Mouse (Mus musculus) spleen, adult 2 months (tissue): Measurements from ENCODE around the gene Wdr70. TPM values are rescaled to one million over a fixed set of nuclear protein-coding genes. Genes with fewer than 3 reads are reported as not detected.

Source experiments
- DNase-seq, 2 experiments: peaks; one replicate each; pipeline versions ENCODE4 v3.0.0 to v3.0.0-alpha.2; 2012 to 2021; ENCODE audit warnings: low spot score in 2 of 2, low read depth in 1 of 2
- H3K27ac ChIP-seq: fragments of 200-500 bp; 2 replicates; pipeline ENCODE4 v1.5.1; 2012; ENCODE audit warnings: low read length, inconsistent platforms; ENCODE audit not compliant: insufficient read depth
- H3K27me3 ChIP-seq: fragments of 200-500 bp; 2 replicates; pipeline ENCODE4 v1.6.1; 2012; ENCODE audit warnings: mild to moderate bottlenecking, moderate library complexity, low read length, inconsistent platforms; ENCODE audit not compliant: control insufficient read depth, insufficient read depth
- H3K36me3 ChIP-seq: fragments of 200-500 bp; 2 replicates; pipeline ENCODE4 v1.6.1; 2012; ENCODE audit warnings: mild to moderate bottlenecking, low read length, inconsistent platforms; ENCODE audit not compliant: control insufficient read depth, insufficient read depth
- H3K4me1 ChIP-seq: fragments of 200-500 bp; 2 replicates; pipeline ENCODE4 v1.6.1; 2011; ENCODE audit warnings: inconsistent platforms; ENCODE audit not compliant: control insufficient read depth, insufficient read depth, insufficient read length
- H3K4me3 ChIP-seq: fragments of 200-500 bp; 2 replicates; pipeline ENCODE4 v1.5.1; 2011; ENCODE audit warnings: mild to moderate bottlenecking, inconsistent platforms; ENCODE audit not compliant: insufficient read depth, insufficient read length; ENCODE audit errors: extremely low read depth
- CTCF ChIP-seq: fragments of 200-500 bp; IDR thresholded peaks from 2 replicates; pipeline ENCODE4 v1.5.1; 2011; ENCODE audit warnings: mild to moderate bottlenecking, inconsistent platforms; ENCODE audit not compliant: insufficient read depth, insufficient read length, insufficient replicate concordance; ENCODE audit errors: extremely low read depth
- POLR2A ChIP-seq: fragments of 200-500 bp; IDR thresholded peaks from 2 replicates; pipeline ENCODE4 v1.6.1; 2011; ENCODE audit warnings: low read depth, low read length, inconsistent platforms
- WGBS: fragments of 180-500 bp; shearing (Covaris S2); methylation state at CpG from one replicate; pipeline ENCODE4 v1.1.7; 2018; 5-methylcytosine and 5-hydroxymethylcytosine counted together
- polyA plus RNA-seq: library from polyadenylated mRNA; depleted of rRNA; stranded (reverse); fragments of >200 nt; gene quantifications from 2 replicates; pipeline ENCODE4 v1.2.3, GENCODE M21; 2012; rRNA removed

Wdr70 gene
- 6.6 and 6.8 TPM in 2 replicates for polyA plus RNA-seq

DNA sequence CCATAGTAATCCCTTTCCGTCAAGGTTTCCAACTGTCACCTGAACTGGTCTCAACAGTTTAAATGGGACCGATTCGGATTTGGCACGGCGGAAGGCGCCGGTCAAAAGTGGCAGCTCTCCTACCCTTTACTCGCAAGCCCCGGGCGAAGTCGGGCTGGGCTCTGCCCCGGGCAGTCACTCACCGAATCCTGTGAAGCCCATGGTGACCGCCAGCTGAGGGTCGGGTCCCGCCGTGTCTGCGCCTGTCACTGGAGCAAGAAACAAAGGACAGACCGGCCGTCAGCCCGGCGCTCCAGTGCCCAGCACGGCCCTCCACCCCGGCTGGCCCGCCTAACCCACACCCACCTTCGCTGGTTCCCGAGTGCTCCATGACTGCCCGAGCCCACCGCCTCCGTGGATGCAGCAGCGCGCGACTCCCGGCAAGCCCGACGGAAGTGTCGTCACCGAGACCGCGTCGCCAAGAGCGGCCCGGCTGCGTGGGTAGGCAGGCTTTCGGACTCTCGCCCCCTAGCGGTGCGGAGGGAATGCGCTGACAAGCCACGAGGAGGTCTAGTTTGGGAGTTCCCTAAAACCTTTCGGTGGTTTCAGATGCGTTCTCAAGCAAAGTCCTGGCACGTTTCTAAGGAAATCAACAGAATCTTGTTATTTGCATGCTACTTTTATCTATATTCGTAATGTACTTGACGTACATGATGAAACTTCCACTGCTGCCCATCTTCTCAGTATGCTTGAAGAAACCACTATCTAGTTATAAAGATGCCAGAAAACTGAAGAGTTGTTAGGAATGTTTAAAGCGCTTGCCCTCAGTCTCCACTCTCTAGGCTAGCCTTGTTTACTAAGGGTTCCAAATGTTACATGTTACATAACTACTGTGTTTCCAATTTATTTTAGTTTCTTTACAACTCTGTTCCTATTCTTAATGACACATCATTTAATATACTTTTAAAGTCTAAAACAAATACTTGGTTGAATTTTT lies at the start of gene Wdr70:
Gene Wdr70, minus strand, starts transcription at position 436 of the 976 bp plus-strand sequence.
- peak within 1 kb of the TSS; percentile 52; the same call in 1 of the 2 replicates for H3K27ac ChIP-seq
- peak; percentile 90 to 96 for DNase-seq
- H3K36me3 ChIP-seq = no peaks in the 10 kb centered on the region
- H3K4me3 ChIP-seq = peak within 1 kb of the TSS; percentile 98
- peak; percentile 97 for TF ChIP-seq CTCF
- TF ChIP-seq POLR2A = no peak; the same call in 1 of the 2 replicates
- H3K27me3 ChIP-seq = no peaks in the 10 kb centered on the region
- 2% methylated on average over 56 of the region's 56 CpGs for WGBS
- no peaks in the 10 kb centered on the region; the same call in 1 of the 2 replicates for H3K4me1 ChIP-seq

GRCm38 (mm10) chr15:8135606-8136005 lies 36.6 kb upstream of the Wdr70 start:
- Histone ChIP-seq H3K36me3 (peaks cover 36% of the 10 kb centered on the region), H3K4me1 (no peaks in the 10 kb centered on the region), H3K27me3 (no peaks in the 10 kb centered on the region), H3K4me3 (no peak overlapping the region), H3K27ac (no peak overlapping the region)
- DNase-seq = no peak
- WGBS = 95% methylated on average over 5 of the region's 5 CpGs
- TF ChIP-seq POLR2A (no peak), CTCF (no peak)

DNA sequence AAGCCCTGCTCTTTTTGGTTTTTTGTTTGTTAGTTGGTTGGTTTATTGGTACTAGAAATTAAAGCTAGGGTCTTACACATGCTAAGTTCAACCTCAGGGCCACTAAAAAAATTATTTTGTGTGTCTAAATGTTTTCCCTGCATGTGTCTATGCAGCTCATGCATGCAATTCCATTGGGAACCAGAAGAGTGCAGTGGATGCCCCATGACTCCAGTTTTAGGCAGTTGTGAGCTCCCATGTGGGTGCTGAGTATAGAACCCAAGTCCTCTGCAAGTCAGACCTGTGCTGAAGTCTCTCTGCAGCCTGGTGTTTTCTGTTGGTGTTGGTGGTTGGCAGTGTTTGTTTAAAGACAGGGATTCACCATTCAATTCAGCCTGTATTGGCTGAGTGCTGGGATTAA lies 32.8 kb upstream of the Wdr70 start:
- Histone ChIP-seq H3K27me3 (no peaks in the 10 kb centered on the region), H3K36me3 (peaks cover 33% of the 10 kb centered on the region), H3K27ac (no peak overlapping the region), H3K4me1 (no peaks in the 10 kb centered on the region), H3K4me3 (no peak overlapping the region)
- TF ChIP-seq CTCF (no peak), POLR2A (no peak)
- no peak for DNase-seq

DNA sequence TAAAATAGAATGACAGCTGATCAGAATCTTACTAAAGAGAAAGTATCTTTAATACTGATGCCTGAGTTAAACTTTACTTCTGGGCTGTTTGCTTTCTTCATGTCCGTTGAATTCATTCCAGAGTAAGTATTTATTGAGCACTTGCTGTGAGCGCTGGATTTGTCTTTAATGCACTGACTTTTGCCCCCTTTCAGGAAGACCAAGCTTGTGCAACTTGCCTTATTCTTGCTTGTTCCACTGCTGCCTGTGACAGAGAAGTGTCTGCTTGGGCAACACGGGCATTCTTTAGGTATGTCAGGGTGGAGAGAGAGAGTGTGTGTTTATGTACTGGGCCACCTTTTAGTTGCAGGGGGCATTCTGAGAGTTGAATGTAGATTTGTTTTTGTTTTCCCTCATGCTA lies 32.3 kb upstream of the Wdr70 start:
- no peak overlapping the region for H3K4me3 ChIP-seq
- no peak overlapping the region for H3K27ac ChIP-seq
- WGBS = 96% methylated on average over 3 of the region's 3 CpGs
- H3K27me3 ChIP-seq = no peaks in the 10 kb centered on the region
- TF ChIP-seq CTCF (no peak), POLR2A (no peak)
- DNase-seq = no peak
- H3K36me3 ChIP-seq = peaks cover 32% of the 10 kb centered on the region
- H3K4me1 ChIP-seq = no peaks in the 10 kb centered on the region

GRCm38 (mm10) chr15:8129281-8129680 lies 30.3 kb upstream of the Wdr70 start:
- H3K4me1 ChIP-seq = no peaks in the 10 kb centered on the region
- H3K27me3 ChIP-seq = no peaks in the 10 kb centered on the region
- TF ChIP-seq POLR2A = no peak
- TF ChIP-seq CTCF = no peak
- 86% methylated on average over 1 of the region's 1 CpGs for WGBS
- no peak for DNase-seq
- no peak overlapping the region for H3K4me3 ChIP-seq
- no peak overlapping the region for H3K27ac ChIP-seq
- H3K36me3 ChIP-seq = peaks cover 26% of the 10 kb centered on the region

DNA sequence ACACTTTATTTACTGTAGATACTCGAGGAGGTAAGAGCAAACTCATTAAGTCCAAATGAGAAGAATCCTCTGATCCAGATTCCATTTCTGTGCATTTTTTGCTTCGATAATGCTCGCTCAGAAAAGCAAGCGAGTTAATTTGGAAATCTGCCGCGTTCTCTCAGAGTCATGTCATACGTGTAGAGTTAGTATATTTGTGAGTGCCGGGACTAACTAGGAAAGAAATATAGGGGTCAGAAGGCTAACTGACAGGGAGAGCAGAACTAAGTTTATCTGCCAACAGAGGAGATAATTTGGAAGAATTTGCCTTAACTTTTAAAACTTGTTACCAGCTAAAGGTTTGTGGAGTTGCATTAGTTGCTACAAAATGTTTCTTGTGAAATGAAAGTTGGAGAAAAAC lies 10.8 kb upstream of the Wdr70 start:
- 1% methylated on average over 8 of the region's 8 CpGs for WGBS
- H3K27me3 ChIP-seq = no peaks in the 10 kb centered on the region
- no peak overlapping the region for H3K27ac ChIP-seq
- peaks cover 3% of the 10 kb centered on the region; the same call in 1 of the 2 replicates for H3K4me1 ChIP-seq
- peaks cover 5% of the 10 kb centered on the region for H3K36me3 ChIP-seq
- H3K4me3 ChIP-seq = peak overlapping the region; percentile 88; the same call in 1 of the 2 replicates
- DNase-seq = no peak
- TF ChIP-seq POLR2A (no peak), CTCF (no peak)

DNA sequence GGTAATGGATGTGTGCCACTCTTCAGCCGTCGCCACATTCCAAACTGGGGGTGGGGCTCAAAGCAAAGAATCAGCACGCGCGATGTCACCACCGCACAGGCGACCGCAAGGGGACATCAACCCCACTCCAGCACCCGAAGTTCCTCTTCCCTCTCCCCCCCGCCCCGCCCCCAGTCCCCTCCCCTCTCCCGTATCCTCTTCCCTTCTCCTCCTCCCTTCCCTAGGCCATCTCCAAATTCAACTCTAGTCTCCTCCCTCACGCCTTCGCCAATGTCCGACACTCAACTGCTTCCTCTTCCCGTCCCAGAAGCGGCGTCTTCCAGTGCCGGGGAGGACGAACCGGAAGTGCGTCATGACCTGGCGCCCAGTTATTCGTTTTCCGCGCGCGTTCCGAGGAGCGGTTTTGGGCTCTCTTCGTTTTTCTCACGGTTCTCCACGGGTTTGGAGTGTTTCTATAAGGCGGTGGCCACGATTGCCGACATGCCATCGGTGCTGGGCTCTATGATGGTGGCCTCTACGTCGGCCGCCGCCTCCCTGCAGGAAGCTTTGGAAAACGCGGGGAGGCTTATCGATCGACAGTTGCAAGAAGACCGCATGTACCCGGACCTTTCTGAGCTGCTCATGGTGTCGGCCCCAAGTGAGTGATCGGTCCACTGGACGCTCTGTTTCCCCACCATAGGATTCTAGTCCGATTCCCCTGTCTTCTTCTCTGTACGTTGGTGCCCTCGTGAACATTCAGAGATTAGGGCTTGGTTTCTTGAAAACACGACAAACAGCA lies 10.1 kb upstream of the Wdr70 start, which contains the start of gene Nup155:
Gene Nup155, plus strand, starts transcription at position 308 of the 778 bp plus-strand sequence.
- peak; percentile 82 to 84 for DNase-seq
- H3K27me3 ChIP-seq = no peaks in the 10 kb centered on the region
- H3K36me3 ChIP-seq = peaks cover 5% of the 10 kb centered on the region
- 1% methylated on average over 52 of the region's 54 CpGs for WGBS
- H3K4me3 ChIP-seq = peak within 1 kb of the TSS; percentile 88
- H3K4me1 ChIP-seq = peaks cover 3% of the 10 kb centered on the region; the same call in 1 of the 2 replicates
- peak within 1 kb of the TSS; percentile 42; the same call in 1 of the 2 replicates for H3K27ac ChIP-seq
- no peak for TF ChIP-seq CTCF
